Mouse (Mus musculus) layer of hippocampus, adult 11-12 months (tissue): ENCODE measurements at regions not wholly inside any gene's neighbourhood (a gene's known extent, or its start where the extent isn't known, plus 50 kb on each side); places are given as distances from the start of the nearest gene placed in this dataset.

ENCODE experiments used
- DNase-seq: peaks from one replicate; pipeline ENCODE4 v3.0.0; 2022; ENCODE audit warnings: low spot score

- no peak for DNase-seq
Measured at GRCm38 (mm10) chr16:73424311-73424710, 987.3 kb downstream of the Robo2 start.

GRCm38 (mm10) chr16:73404509-73404908 lies 1007.1 kb downstream of the Robo2 start:
- peak; percentile 18 for DNase-seq

- no peak for DNase-seq
Measured at GRCm38 (mm10) chr16:73404099-73404498, 1007.5 kb downstream of the Robo2 start.

- DNase-seq = no peak
Measured at GRCm38 (mm10) chr16:73379056-73379455, 1032.6 kb downstream of the Robo2 start.

GRCm38 (mm10) chr16:73374608-73375165 lies 1036.9 kb downstream of the Robo2 start:
- DNase-seq = no peak

- DNase-seq = no peak
Measured at GRCm38 (mm10) chr16:73368607-73369233, 1042.9 kb downstream of the Robo2 start.

- no peak for DNase-seq
Measured at GRCm38 (mm10) chr16:73367926-73368325, 1043.7 kb downstream of the Robo2 start.

- peak; percentile 9 for DNase-seq
Measured at GRCm38 (mm10) chr16:73367226-73367840, 1044.3 kb downstream of the Robo2 start.

- DNase-seq = no peak
Measured at GRCm38 (mm10) chr16:73350698-73351097, 1042.6 kb downstream of the Robo1 start.

GRCm38 (mm10) chr16:73343941-73344340 lies 1035.8 kb downstream of the Robo1 start:
- no peak for DNase-seq

GRCm38 (mm10) chr16:73343531-73343930 lies 1035.4 kb downstream of the Robo1 start:
- no peak for DNase-seq

GRCm38 (mm10) chr16:73317644-73318043 lies 1009.5 kb downstream of the Robo1 start:
- no peak for DNase-seq

- no peak for DNase-seq
Measured at GRCm38 (mm10) chr16:73310096-73310495, 1002.0 kb downstream of the Robo1 start.

- no peak for DNase-seq
Measured at GRCm38 (mm10) chr16:73279951-73280350, 971.8 kb downstream of the Robo1 start.

GRCm38 (mm10) chr16:73259691-73260090 lies 951.6 kb downstream of the Robo1 start:
- DNase-seq = no peak

GRCm38 (mm10) chr16:73259283-73259682 lies 951.2 kb downstream of the Robo1 start:
- DNase-seq = no peak

GRCm38 (mm10) chr16:73245073-73245590 lies 937.0 kb downstream of the Robo1 start:
- no peak for DNase-seq

- DNase-seq = no peak
Measured at GRCm38 (mm10) chr16:73230599-73230998, 922.5 kb downstream of the Robo1 start.

GRCm38 (mm10) chr16:73217555-73217954 lies 909.4 kb downstream of the Robo1 start:
- DNase-seq = no peak

GRCm38 (mm10) chr16:73203542-73203941 lies 895.4 kb downstream of the Robo1 start:
- DNase-seq = no peak

GRCm38 (mm10) chr16:73200991-73201390 lies 892.9 kb downstream of the Robo1 start:
- DNase-seq = no peak

GRCm38 (mm10) chr16:73182776-73183175 lies 874.7 kb downstream of the Robo1 start:
- no peak for DNase-seq

- no peak for DNase-seq
Measured at GRCm38 (mm10) chr16:73182258-73182657, 874.2 kb downstream of the Robo1 start.
